Mouse (Mus musculus): ENCODE measurements around the gene 4931409K22Rik.

DNA sequence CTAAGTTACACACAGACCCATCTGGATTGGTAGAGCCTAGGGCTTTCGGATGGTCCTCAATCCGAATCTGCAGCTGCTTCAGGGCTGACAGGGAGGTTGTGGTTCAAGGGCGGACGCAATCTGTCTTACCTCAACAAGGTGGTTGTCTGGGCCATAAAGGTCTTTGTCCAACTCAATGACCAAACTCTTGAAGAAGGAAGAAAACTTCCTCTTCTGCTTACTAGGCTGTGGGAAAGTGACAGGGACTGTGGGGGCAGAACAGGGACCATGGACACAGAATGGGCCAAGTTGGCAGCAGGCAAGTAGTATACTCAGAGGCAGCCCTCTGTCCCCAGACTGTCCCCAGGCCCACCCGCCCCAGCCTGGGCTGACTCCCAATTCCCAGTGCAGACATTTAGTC is 38.7 kb upstream of the 4931409K22Rik start:
- no peak for TF ChIP-seq POLR2A (IDR thresholded peaks at IDR 0.05; ENCODE audit: insufficient read length, low read depth)
- no peak for TF ChIP-seq MAX (IDR thresholded peaks at IDR 0.05; ENCODE audit: low read depth)
- TF ChIP-seq CEBPB (IDR thresholded peaks at IDR 0.05; ENCODE audit: insufficient read depth, poor library complexity, severe bottlenecking): no peak
- no peak for TF ChIP-seq TCF12 (IDR thresholded peaks at IDR 0.05; ENCODE audit: insufficient read depth, poor library complexity, severe bottlenecking)
- no peak for TF ChIP-seq REST (IDR thresholded peaks at IDR 0.05; ENCODE audit: insufficient read depth, insufficient read length)
- no peak for TF ChIP-seq USF1 (IDR thresholded peaks at IDR 0.05; ENCODE audit: low read depth)
- no peak for TF ChIP-seq MYOG (IDR thresholded peaks at IDR 0.05; ENCODE audit: control insufficient read depth in 1 of 3, insufficient read depth in 1 of 3, insufficient read length in 2 of 3, low read depth in 2 of 3)
- no peak for TF ChIP-seq MYOD1 (IDR thresholded peaks at IDR 0.05; ENCODE audit: control insufficient read depth in 1 of 3, insufficient read length in 2 of 3, low read depth in 2 of 3)
- TF ChIP-seq POLR2AphosphoS2 (IDR thresholded peaks at IDR 0.05; ENCODE audit: insufficient read length, low read depth): no peak
